Mouse (Mus musculus) ovary, postnatal 10 days (tissue): Measurements from ENCODE around the gene Arfgap1.

ENCODE experiments used
- DNase-seq: peaks from one replicate; pipeline ENCODE4 v3.0.0; 2022; ENCODE audit warnings: low spot score

The Arfgap1 gene

DNA sequence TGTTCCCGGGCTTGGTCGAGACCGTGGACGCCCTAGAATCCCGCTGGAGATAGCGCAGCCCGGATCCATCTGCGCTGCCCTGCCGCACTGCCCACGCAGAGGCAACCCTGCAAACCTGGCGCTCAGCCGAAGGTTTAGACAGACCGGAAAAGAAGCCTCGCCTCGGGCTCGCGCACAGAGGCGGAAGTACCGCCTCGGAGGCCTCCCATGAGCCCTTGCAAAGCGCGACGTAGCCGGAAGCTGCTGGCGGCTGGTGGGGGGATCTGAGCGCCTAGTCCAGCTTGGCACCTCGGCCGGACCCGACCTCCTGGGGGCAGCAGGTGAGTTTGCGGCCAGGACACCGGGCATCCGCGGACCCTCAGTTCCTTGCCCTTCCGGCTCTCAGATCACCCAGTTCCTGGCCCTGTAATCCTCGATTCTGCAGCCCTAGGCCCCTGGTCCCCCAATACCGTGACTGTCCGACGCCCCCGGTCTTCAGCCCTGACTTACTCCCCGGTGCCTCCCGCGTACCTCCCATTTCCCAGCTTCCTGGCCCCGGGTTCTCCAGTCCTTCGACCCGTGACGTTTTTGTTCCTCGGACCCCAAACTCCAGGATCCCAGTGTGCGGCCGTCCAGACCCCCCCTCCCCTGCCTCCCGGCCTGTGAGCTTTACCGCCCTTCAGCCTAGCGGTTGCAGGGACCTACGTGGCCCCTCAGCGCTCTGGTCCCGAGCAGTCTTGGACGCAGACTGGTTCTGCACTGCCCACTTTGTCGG is at the start of gene Arfgap1:
Gene Arfgap1 (plus strand): TSS at position 216 of the 754 bp plus-strand sequence.
- DNase-seq = peak; percentile 85

DNA sequence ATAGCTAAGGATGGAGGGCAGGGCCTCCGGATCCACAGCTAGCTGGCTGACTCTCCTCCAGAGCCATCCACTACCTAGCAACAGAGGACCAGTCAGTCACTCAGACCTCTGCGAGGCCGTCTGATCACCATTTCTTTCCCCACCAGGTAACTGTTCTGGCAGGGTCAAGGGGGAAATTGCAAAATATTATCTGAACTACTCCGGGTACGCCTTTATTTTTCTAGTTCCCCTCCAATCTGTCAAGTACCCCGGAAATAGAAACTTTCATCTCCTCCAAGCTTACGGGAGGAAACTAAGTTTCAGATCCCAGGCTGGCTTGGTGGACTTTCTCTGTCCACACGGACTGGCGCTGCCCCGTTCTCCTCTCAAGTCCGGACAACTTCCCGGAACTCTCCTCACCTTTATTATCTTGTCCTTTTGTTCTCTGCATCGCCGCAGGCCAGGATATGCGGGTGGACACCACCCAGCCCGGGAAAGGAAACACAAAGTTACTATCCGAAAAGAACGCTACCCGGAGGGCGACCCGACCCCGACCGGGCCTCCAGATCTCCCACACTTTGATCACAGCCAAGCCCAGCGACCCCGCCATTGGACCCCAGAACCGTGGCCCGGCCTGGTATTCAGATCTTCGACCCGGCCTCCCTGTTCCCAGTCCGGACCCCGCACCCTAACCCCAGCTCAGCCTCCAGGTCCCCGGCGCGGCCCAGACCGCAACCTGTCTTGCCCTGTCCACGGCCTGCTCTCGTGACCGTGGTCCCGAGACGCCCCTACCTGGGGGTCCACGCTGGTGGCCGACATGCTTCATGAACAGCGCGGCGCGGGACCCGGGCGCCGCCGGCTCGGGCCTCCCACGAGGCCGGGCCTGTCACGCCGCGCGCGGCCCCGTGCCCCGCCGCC is 46.9 kb upstream of the Arfgap1 start:
- no peak for DNase-seq

DNA sequence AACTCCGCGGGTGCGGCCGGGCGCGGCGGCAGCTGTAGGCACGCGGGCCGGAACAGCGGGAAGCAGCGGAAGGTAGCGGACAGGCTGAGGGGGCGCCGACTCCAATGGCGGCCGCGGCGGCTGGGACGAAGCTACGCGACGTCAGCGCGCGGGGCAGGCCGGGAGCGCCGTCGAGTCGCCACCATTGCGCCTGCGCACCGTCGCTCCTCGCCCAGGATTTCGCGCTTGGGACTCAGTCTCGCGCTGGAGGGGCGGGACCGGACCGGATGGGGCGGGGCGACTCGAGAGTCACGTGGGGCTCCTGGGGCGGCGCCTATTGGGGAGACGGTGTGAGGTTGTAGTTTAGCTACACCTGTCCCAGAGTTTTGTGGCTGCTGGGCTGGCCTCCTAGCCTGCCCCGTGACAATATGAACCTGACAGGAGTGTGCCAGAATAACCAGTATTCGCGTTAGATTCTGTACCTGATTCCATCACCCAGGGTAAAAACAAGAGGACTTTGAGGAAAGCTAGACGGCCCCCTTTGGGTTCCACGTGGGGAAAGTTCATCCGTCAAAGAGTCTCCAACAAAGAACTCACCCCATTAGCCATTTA is 46.1 kb upstream of the Arfgap1 start, which contains the start of gene Ythdf1:
Gene Ythdf1 (minus strand): TSS at position 140 of the 591 bp plus-strand sequence.
- peak; percentile 96 for DNase-seq

DNA sequence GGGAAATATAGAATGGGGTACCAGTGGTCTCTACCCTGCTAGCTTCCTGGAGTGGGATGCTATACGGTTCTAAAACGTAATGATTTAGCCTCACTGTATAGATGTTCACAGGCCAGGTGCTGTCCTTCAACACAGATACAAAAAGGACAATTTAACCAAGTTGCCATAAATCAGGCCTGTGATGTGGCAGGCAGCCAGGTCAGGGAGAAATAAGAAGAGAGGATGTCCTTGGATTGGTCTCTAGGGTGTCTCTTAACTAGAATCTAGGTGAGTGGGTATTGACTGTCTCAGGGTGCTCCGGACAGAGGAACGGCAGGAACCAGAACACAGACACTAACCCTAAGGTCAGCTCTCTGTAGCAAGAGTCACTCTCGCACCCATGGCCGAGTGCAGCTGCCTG is 44.3 kb upstream of the Arfgap1 start:
- no peak for DNase-seq

DNA sequence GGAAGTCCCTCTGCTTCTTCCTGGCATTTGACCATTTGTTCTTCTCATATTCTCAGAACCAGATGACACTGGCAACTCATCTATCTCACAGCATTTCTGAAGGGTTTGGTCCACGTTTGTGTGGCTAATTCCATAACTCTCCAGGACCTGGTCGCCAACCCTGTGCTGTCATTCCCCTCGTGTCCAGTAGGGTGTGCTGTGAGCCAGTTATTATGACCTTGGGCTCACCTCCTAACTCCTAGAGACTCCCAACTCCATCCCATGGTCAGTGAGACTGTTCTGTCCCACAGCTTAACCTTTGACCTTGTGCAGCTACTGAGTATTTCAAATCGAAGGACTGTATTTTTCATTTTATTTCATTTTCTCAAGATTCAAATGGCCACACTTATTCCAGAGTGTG is 41.8 kb upstream of the Arfgap1 start:
- DNase-seq = peak; percentile 38

DNA sequence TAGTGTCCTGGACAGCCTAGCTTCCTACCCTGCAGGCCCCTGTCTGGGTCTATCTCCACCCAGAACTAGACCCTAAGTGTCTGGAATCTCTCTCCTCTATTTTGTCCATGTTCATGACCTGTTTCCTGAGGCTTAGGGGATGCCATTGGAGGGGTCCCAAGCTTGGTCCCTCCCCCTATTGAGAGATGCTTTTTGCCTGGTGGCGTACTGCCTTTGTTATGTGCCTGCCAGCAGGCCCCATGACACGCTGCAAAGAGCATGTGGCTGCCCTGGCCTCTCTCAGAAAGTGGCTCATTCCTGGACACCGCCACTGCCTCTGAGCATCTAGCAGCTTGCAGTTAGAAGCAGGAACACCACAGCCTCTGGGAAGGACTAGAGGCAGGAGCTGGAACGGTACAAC is 38.3 kb upstream of the Arfgap1 start, which contains the start of gene Birc7:
Gene Birc7 (plus strand): TSS at position 301 of the 400 bp plus-strand sequence.
- no peak for DNase-seq

DNA sequence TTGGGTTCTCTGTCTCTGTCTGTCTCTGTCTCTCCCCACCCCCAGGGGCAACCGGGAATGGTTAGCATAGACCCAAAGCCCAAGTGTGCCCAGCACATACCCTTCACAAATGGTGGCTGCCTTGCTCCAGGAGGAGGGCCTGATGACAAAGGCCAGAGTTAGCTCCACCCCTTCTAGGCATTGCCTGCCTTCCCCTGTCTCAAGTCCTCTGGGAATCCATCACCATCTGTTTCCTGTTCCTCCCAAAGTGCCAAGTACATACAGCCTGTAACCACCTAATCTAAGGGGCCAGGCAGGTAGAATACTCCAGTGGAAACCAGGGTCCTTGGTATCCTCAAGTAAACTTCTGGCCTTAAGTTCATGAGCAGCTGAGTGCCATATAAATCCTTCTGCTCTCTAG is 34.6 kb upstream of the Arfgap1 start:
- DNase-seq = no peak

DNA sequence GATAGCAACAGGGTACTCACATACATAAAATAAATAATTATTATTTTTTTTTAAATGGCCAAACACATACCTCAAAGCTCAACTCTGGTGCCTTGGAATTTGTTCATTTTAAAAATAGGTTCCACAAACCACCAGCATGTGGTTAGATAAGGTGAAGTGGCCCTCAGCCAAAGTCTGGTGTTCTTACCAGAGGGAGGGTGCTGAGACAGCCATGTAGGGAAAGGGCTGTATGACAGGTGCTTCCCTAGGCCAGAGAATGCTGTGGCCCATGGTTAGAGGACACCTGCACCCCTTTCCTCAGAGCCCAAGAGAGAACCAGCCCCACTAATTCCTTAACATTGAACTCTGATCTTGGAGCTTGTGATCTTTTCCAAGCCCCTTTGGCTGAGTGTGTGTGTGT is 26.8 kb upstream of the Arfgap1 start:
- no peak for DNase-seq

DNA sequence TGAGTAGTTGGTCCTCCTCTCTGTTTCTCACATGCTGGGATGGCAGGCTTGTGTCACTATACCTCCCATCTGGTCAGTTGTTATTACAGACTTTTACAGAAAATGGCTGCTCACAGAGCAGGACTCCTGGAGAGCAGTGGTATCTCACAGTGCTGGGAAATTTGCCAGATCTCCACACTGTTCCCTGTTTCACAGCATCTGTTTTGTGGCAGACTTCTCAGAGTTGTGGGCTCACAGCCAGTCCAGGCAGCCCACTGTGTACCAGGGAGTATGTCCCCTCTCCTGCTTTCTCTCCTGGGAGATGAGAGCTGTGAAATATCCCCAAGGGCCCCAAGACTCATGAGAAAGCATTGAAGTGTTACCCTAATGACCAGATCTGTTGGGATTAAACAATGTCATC is 25.2 kb upstream of the Arfgap1 start:
- no peak for DNase-seq

DNA sequence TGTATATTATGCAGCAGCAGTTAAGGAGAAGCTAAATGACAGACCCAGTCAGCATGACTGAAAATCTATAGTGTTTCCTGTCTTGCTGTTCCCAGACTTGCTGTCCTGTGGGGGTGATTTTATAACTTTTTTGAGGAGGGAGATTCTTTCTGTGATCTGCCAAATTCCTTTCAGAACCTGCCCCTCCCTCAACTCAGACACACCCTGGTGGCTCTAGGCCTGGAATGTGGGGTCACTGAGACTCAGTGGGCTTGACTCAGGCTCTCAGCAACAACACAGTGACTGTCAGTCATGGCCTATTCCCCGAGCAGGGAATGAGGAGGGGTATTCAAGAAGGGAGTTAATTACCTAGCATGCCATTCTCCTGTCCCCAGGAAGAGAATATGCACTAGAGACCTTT is 17.1 kb upstream of the Arfgap1 start:
- no peak for DNase-seq

DNA sequence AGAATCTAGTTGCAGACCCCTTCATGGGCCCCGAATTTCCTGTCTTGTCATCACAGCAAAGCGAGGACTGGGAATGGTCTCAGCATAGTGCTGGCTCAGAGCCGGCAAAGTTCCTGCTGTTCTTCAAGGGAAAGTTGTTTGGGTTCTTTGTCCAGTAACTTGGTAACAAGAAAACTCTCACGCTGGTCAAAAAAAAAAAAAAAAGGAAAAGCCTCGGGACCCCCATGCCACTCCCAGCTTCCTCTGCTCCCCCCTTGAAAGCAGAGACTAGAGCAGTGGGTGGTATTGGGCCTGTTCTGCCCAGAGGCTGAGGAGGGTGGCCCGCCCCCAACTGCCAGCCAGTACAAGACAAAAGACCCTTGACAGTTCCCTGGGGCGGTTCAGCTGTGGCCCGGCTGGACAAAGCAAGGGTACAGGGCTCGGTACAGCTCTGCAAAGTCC is 14.3 kb upstream of the Arfgap1 start:
- no peak for DNase-seq

DNA sequence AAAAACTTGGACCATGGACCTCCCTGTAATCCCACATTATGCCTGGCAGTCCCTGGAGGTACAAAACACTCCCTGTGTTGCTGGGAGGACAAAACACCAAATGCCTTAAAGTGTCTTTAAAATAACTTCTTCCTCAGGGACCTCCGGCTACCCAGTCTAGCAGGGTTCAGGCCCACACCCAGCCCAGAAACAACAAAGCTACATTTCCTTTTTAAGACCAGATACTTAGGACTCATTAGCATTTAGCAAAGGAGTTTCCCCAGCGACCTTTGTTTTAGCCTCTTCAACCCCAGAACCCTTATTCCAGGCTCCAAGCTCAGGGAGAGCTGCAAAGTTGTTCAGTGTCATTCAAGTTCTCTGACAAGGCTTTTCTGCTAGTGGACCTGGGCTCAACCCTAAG is 13.4 kb upstream of the Arfgap1 start:
- DNase-seq = no peak

DNA sequence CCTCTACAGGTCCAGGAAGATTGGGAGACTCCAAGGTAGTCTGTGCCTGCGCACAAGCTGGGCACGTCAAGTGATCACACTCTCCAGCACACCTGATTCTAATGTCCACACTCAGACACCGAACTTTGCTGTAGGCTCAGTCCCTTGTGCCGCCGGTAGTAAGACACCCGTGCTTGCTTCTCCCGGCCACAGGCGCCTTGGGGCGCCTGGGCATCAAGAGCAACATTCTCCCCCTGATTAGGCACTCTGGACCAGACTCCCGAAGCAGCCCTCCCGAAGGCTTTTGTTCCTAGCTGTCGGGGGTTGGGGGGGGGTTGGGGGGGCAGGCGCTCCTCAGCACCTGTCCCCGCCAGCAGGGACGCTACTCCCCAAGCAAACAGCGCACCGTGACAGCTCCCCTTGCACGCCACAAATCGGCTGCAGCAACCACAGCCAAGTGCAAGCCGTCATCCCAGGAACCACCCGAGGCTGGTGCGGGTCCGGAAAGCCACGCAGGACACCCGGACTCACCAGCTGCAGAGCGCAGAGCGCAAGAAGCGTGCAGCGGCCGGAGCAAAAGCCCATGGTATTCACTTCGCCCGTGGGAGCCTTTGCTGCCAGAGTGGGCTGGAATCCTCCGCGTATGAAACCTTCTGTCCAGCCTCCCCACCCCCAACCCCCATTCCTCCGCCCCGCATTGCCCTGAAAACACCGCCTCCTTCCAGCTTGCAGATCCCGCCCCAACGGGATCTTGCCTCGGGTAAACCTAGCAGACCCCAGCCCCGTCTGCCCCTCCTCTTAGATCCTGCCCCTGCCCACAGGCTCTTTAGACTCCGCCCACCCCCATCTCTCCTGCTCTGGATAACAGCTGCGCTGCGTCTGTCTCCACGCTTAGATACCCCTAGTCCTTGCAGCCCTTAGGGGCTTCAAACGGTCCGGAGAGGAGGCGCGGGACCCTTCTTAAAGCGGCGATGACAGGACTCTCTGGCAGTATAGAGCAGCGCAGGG is 12.7 kb upstream of the Arfgap1 start, which contains the start of gene Nkain4:
Gene Nkain4 (minus strand): TSS at position 639 of the 987 bp plus-strand sequence.
- DNase-seq = no peak

DNA sequence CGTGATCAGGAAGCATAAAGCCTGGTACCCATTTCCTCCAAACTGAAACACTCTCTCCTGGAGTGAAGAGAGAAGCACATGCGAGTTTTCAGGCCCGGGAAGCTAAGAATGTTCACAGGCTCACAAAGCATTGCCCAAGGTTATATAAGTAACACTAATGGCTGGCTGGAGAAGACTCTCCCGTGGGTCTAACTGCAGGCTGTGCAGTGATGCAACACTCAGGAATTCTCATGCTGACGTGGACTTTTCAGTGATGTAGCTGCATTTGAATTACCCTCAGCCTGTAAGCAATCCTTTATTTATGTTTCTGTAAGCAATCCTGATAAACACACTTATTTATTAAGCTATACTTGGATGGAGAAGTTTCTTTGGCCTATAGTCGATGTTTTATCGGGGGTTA is 7.4 kb upstream of the Arfgap1 start:
- DNase-seq = no peak

DNA sequence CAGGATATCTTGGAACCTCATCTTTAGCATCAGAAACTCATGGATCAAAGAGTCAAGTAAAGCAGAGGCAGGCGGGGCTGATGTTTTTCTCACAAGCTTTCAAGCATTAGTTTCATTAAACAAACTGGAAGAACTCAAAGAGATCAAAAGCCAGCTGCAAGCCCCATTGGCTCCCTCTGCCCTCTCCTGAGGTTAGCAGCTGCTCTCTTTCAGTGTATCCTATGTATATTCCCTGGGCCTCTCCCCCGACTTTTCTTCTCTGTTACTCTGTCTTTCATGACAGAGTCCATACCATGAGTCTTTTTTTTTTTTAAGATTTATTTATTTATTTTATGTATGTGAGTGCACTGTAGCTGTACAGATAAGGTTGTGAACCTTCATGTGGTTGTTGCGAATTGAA is 6.8 kb upstream of the Arfgap1 start:
- DNase-seq = no peak

DNA sequence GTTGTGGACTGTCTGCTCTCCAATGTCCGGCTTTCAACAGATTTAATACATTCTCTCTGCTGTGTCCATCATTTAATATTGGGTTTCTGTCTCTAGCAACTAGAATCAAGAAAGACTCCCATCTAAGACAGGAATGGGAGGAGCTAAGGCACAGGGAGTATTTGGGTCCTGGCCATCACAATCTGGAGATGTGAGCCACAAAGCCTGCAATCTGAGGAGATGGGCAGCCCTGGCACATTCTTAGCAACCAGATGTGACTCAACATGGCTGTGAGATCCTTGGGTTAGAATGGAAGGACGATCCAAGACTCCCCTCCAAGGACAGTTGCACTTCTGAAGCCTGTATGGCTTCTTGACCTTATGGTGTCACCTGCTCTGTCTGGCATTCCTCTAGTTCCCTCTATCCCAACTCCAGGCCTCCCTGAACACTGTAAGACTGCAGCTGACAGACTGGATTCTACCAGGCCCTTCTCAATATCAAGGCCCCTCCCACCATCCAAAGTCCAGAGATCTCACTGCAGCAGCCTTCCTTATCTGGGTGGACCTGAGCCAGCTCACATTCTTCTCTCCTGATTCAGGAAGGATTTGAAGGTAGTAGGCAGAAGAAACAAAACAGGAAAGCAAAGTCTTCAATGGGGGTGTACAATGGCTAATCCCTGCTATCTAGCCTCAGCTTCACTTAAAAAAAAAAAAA is 4.3 kb upstream of the Arfgap1 start:
- no peak for DNase-seq

DNA sequence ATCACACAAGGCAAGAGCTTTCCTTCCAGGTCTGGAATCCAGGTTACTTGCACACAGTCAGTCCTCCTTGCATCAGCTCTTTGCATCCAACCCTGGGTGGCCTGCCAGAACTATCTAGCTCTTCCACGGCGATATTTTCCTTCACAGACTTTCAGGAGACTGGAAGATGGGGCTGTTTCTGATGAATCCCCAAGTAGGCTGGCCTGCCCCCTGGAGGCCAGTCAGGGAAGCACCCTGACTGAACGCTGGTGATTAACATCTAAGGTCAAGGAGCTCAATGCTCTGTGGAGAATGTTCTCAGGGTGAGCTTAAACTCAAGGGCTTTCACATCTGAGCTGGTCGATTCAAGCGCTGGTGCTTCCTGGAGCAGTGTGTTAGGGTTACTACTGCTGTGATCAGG is 3.1 kb upstream of the Arfgap1 start:
- DNase-seq = no peak

DNA sequence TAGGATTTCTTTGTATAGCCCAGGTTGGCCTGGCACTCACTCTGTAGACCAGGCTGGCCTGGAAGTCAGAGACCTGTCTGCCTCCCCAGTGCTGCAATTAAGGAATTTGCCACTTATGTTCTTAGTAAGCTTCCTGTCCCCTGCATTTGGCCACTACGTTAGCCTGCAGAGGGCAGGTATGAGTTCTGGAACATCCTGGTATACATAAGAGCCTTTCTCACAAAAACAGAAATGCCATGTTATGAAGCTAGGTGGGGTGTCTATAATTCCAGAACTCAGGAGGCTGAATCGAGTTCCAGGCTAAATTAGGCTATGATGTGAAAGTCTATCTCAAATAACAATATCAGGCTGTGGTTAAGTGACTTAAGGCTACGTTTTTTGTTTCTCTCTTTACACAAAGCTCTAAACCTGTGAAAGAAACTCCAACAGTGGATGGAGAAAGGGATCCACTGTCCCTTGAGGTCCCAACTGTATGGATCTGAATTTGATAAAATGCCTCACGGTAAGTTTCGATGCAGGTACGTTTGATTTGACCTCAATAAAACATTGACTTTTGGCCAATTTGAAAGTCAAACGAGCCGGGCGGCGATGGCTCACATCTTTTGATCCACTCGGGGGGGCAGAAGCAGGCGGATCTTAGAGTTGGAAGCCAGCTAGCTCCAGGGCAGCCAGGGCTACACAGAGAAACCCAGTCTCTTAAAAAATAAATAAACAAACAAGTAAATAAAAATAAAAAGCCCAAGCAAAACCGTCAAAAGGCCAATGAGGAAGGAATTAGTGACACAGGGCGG is 738 bp upstream of the Arfgap1 start:
- DNase-seq = no peak

DNA sequence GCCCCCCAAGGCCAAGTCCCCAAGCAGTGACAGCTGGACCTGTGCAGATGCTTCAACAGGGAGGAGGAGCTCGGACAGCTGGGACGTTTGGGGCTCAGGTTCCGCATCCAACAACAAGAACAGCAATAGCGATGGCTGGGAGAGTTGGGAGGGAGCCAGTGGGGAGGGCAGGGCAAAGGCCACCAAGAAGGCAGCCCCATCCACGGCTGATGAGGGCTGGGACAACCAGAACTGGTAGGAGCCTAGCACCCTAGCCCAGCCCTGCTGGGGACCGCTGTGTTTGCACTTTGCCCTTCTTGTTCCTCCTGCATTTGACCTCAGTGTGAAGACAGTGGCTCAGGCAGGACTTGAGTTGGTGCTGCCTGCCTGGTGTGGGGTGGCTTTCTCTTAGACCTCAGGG is 14.1 kb downstream of the Arfgap1 start:
- no peak for DNase-seq

DNA sequence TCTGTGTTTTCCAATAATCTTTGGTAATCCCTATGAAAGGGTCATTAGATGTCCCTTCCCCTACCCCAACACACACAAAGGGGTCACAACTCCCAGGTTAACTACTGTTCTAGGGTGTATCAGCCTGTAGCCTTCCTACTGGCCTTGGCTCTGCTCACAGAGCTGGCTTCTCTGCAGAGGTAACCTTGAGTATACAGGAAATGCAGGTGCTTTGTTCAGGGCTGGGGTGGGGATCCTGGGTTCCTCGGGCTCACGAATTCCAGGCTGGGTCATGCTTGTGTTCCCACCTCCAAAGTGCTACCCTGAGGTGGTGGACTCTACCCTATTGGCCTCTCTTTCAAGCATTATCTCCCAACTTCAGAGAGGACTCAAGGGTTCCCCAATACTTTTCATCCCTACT is 18.6 kb downstream of the Arfgap1 start:
- DNase-seq = no peak
